Mouse (Mus musculus): ENCODE data around the gene Ezh2.

The Ezh2 gene

GRCm38 (mm10) chr6:47594926-47595623 lies at the start of gene Ezh2:
Gene Ezh2, minus strand, starts transcription at chr6:47595341.
- WGBS = under 1% methylated on average over 68 of the region's 69 CpGs

DNA sequence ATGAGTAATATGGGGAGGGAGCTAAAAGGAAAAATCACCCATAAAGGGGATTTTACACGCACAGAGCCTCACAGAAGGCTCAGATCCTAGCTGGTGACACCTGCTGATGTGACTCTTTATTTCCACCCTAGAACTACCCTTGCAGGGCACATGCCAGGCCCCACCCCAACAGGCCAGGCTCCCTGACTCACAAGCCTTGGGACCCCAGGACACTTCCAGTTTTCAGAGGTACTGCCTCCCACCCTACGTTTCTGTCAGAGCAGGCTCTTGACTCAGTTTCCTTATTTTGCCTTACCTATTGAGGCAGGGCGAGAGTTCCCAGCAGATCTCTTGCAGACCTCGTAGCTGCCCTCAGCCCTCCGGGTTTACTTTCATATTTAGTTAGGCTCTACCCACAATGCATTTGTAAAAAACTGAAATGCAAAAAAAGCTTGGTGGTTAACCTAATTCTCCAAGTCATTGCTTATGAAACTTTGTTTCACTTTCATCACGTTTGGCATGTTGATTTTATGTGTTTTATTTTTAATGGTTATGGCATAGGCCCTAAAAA lies 41.5 kb upstream of the Ezh2 start:
- WGBS = 77% methylated on average over 6 of the region's 6 CpGs

DNA sequence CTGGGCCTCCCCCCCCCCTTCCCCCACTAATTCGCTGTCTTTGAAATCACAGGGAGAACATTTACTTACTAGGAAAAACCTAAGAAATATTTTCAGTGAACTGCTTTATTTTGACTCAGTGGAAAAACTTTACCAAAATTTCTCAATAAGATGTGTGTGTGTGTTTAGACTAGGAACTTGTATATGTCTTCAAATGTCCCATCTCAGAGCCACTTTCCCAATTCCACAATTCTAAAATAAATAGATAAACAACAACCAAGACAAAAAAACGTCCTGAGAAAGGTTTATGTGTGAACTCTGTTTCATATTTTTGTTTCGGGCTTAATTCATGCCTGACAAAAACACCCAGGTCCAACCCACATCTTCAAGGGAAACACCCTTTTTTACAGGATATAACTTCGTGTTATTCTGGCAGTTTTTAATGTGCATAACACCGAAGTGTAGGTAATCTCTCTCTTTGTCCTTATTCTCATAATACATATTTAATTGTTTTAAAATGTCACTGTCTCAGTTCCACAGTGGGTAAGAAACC lies 40.9 kb upstream of the Ezh2 start:
- WGBS = 78% methylated on average over 5 of the region's 5 CpGs

DNA sequence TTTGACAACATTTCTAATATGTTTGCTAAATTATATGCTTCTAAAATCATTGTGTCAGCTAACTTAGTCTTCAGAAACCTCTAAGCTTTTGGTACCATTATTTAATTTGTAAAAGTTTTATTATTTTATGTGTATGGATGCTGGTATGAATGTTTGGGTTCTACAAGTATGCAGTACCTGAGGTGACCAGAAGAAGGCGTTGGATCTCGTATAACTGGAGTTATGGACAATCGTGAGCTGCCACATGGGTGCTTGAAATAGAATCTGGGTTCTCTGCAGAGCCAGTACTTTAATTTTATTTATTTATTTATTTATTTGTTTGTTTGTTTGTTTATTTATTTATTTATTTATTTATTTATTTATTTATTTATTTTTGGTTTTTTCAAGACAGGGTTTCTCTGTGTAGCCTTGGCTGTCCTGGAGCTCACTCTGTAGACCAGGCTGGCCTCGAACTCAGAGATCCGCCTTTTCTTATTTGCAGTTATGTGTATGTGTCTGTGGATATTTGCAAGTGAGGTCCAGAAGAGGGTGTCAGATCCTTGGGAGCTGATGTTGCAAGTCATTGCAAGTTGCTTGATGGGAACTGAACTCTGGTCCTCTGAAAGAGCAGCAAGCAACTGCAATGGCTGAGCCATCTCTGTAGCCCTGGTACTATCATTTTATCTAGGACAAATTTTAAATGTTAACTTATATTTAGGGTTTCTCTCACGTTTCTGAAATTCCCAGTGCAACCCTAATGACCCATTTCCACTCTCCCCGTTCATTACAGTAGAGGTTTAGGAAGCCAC lies 40.3 kb upstream of the Ezh2 start:
- WGBS = 73% methylated on average over 7 of the region's 7 CpGs

DNA sequence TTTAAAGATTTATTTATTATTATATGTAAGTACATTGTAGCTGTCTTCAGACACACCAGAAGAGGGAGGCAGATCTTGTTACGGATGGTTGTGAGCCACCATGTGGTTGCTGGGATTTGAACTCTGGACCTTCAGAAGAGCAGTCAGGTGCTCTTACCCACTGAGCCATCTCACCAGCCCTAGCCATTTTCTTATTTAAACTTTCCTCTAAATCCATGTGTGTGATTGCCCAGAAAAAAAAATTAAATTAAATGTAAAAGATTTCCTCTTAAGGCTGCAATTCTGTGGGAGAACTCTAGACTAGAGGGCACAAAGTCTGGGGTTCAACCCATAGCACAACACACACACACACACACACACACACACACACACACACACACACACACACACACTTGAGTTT lies 34.9 kb upstream of the Ezh2 start:
- 80% methylated on average over 1 of the region's 1 CpGs for WGBS

DNA sequence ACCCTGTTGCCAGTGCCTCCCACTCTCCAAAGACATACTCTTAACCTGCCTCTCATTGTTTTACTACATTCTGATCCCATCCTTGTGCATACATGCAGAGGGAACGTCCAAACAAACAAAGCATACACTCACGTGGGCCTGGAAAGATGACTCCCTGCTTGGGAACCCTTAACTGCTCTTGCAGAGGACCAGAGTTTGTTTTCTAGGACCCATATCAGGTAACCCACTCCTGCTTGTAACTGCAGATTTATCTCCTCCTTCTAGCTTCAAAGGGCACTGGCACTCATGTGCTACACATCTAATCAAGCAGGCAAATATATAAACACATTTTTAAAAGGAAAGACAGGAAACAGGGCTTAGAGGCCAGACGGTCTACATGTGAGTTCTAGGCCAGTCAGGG lies 32.8 kb upstream of the Ezh2 start:
- 78% methylated on average over 3 of the region's 3 CpGs for WGBS

GRCm38 (mm10) chr6:47626976-47627375 lies 31.8 kb upstream of the Ezh2 start:
- WGBS = 94% methylated on average over 3 of the region's 3 CpGs

GRCm38 (mm10) chr6:47621039-47621438 lies 25.9 kb upstream of the Ezh2 start:
- 95% methylated on average over 2 of the region's 2 CpGs for WGBS

DNA sequence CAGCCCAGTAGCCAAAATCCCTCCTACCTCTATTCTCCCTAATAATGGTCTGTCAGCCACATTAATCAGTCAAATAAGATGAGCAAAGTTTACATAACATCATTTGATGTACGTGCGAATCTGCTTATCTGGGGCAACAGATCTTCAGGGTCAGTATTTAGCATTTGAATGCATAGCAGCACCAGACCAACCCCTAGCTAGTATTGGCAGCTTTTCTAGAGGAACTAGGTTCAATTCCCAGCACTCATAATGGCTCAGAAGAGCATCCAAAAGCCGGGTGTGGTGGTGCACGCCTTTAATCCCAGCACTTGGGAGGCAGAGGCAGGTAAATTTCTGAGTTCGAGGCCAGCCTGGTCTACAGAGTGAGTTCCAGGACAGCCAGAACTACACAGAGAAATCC lies 13.2 kb upstream of the Ezh2 start:
- 68% methylated on average over 5 of the region's 5 CpGs for WGBS

- WGBS = 90% methylated on average over 1 of the region's 1 CpGs
Measured at GRCm38 (mm10) chr6:47601931-47602330, 6.8 kb upstream of the Ezh2 start.

- under 1% methylated on average over 6 of the region's 6 CpGs for WGBS
Measured at GRCm38 (mm10) chr6:47595696-47596095, 555 bp upstream of the Ezh2 start.

DNA sequence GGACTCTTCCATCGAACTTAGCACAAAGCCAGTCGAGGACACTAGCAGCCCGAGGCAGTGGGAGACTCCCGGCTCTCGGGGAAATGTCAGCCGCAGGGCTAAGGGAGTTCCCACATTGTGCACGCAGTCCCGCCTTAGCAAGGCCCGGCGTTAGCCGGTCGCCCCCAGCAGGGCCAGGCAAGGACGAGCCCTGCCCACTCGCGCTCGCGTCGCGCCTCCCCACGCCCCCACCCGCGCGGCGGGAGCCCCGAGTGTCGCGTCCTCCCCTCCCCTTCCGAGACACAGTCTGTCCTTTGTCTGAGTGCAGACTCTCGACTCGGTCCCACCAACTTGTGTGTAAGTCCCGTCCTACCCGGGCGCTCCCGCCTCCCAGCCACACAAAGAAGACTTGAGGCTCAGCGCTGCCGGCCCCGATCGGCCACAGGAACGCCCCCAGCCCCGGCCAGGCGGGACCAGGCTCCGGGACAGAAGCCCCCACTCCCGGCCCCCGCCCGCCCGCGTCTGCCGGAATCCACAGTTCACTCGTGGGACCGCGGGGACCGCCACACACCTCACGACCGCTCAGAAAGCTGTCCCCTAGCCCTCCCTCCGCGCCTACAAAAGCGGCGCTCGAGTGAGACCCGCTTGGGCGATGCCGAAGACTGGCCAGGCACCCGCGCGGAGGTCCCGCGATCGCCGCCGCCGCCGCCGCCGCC lies 853 bp downstream of the Ezh2 start:
- under 1% methylated on average over 74 of the region's 74 CpGs for WGBS

DNA sequence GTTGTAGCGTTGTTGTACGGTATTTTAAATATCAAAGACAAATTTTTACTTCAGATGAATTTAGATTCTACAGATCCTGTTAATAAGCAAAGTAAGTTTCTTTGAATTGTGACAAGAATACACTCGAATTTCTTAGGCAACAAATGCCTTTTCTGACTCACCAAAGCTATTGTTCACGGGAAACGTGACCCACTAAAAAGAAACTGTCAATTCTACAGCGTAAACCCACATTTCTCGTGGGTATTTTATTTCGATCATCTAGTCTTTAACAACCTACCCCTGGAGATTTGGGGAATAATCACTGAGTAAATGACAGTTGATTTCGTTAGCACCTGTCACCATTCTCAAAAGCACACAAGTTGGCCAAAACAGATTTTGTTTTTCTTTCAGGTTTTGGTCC lies 1.6 kb downstream of the Ezh2 start:
- WGBS = 7% methylated on average over 9 of the region's 9 CpGs

DNA sequence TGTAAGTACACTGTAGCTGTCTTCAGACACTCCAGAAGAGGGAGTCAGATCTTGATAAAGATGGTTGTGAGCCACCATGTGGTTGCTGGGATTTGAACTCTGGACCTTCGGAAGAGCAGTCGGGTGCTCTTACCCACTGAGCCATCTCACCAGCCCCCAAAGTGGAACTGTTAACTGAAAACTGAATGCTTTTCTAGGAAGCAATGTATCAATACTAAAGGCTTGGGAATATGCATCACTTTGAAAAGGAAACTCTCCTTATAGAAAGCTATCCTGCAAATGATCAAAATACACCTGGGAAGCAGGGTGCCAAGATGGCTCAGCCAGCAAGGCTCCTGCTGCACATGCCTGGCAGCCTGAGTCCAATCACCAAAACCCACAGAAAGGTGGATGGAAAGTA lies 7.8 kb downstream of the Ezh2 start:
- WGBS = 90% methylated on average over 2 of the region's 2 CpGs

GRCm38 (mm10) chr6:47572887-47573286 lies 22.3 kb downstream of the Ezh2 start:
- 95% methylated on average over 2 of the region's 2 CpGs for WGBS

GRCm38 (mm10) chr6:47565326-47566035 lies 29.7 kb downstream of the Ezh2 start:
- WGBS = 98% methylated on average over 1 of the region's 1 CpGs

- WGBS = 51% methylated on average over 5 of the region's 5 CpGs
Measured at GRCm38 (mm10) chr6:47561426-47561825, 33.7 kb downstream of the Ezh2 start.

- WGBS = 88% methylated on average over 2 of the region's 2 CpGs
Measured at GRCm38 (mm10) chr6:47560846-47561245, 34.3 kb downstream of the Ezh2 start.

DNA sequence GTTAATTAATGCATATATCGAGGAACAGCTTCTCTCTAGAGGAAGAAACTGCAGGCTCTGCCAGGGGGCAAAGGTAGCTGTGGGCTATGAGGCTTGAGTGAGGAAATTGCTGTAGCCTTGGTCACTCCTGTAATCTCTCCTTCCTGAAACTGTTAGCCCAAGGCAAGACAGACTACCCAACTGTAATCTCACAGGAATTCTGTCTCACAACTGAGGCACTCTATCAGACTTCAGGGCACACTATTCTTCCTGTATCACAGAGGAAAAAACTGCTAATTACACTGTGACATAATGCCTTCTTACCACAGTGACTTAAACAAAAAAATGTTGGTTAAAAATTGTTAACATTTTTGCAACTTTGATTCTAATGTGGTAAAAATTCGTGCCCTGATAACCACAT lies 35.9 kb downstream of the Ezh2 start:
- WGBS = 92% methylated on average over 2 of the region's 2 CpGs

DNA sequence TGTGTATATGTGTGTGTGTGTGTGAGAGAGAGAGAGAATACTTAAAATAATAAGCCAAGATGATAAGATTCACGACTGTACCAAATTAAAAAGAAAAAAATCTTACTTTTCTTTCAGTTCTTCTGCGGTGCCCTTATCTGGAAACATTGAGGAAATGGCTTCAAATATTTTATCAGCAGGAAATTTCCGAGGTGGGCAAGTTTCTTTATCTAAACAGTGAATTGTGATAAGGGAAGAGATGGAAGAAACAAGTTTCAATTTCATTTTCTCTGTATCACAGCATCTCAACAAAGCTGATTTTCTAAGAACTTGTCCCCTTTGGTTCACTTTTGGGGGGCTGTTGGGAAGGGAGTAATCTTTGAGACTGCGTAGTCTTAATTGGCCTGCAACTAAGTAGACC lies 42.9 kb downstream of the Ezh2 start:
- WGBS = 95% methylated on average over 4 of the region's 4 CpGs

DNA sequence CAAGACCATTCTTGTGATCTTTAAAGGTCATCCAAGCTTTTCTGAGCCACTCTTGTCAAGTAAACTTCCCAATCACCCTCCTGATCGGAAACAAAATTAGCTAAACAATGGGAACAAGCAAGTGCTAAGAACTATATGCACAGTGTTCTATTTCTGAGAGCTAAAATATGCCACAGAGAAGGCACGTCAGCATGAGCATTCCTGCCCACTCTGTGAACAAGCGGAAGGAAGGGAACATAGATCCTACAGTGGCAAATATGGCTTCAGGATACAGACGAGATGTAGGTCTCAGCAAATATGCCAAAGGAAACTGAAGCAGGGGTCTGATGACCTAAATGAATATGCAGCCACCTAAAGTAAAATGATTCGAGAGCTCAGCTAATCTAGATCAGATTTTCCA lies 59.8 kb downstream of the Ezh2 start:
- WGBS = 59% methylated on average over 5 of the region's 5 CpGs

- 66% methylated on average over 1 of the region's 1 CpGs for WGBS
Measured at GRCm38 (mm10) chr6:47532547-47532946, 62.6 kb downstream of the Ezh2 start.
